ENCODE assay signal across 19 mouse cellular contexts in the genomic region with DNA sequence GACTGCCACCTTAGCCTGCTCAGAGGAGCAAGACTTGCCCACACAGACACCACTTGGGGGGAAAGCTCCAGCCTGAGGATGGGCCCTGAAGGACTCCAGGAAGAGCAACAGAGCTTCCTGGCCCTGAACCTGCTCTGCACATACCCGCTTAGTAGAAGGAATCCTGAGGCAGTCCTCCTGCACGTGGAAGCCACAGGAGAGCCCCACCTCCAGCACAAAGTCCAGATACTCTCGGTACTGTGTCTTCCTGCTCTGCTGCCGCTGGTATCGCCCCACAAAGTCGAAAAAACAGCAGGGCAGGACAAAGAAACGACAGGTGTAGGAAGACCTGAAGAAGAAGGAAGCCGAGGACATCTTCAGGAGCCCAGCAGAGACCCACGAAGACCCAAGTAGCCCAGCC. TPM values are rescaled to one million over a fixed set of nuclear protein-coding genes. Genes with fewer than 3 reads are reported as not detected.
DNase-seq lines count a peak whose midpoint lies in the region; ATAC-seq lines count a peak whose summit lies in the region.
"Had no signal": no experiment of that assay in that cellular context is flagged by ENCODE, and none has a peak within 500 bp of the region (broad histone marks: within the 10 kb centered on the region; RNA-seq: fewer than 3 reads in every experiment).

No protein-coding gene starts in this region.

- no peak overlapping the region for H3K4me2 ChIP-seq in intestine, embryonic 15.5 days (replicated peaks)
- H3K4me2 ChIP-seq: embryonic facial prominence, embryonic 13.5 days; forebrain, embryonic 13.5 days; hindbrain, embryonic 12.5 days had no signal

- no peaks in the 10 kb centered on the region for H3K4me1 ChIP-seq in intestine, embryonic 15.5 days (replicated peaks)
- H3K4me1 ChIP-seq in embryonic facial prominence, embryonic 10.5 days: no peaks in the 10 kb centered on the region
- H3K4me1 ChIP-seq: embryonic facial prominence, embryonic 13.5 days; forebrain, embryonic 13.5 days; hindbrain, embryonic 12.5 days had no signal

- peak; percentile 82 for ATAC-seq in intestine, embryonic 15.5 days
- ATAC-seq: forebrain, embryonic 13.5 days had no signal

- H3K36me3 ChIP-seq in intestine, embryonic 15.5 days: peaks cover 50% of the 10 kb centered on the region
- H3K36me3 ChIP-seq in embryonic facial prominence, embryonic 10.5 days (replicated peaks): peaks cover 100% of the 10 kb centered on the region

- no peaks in the 10 kb centered on the region for H3K27me3 ChIP-seq in intestine, embryonic 15.5 days (replicated peaks)
- H3K27me3 ChIP-seq in embryonic facial prominence, embryonic 10.5 days (replicated peaks; ENCODE audit: low read depth, poor library complexity, severe bottlenecking): no peaks in the 10 kb centered on the region
- H3K27me3 ChIP-seq: embryonic facial prominence, embryonic 13.5 days; forebrain, embryonic 13.5 days; hindbrain, embryonic 12.5 days had no signal

- no peaks in the 10 kb centered on the region for H3K9me3 ChIP-seq in intestine, embryonic 15.5 days
- H3K9me3 ChIP-seq in embryonic facial prominence, embryonic 10.5 days: no peaks in the 10 kb centered on the region
- H3K9me3 ChIP-seq: embryonic facial prominence, embryonic 13.5 days; forebrain, embryonic 13.5 days; heart, embryonic 10.5 days; hindbrain, embryonic 12.5 days had no signal

- H3K9ac ChIP-seq in intestine, embryonic 15.5 days: no peak overlapping the region; the same call in 1 of the 2 replicates
- H3K9ac ChIP-seq: embryonic facial prominence, embryonic 13.5 days; forebrain, embryonic 13.5 days; hindbrain, embryonic 12.5 days had no signal

- DNase-seq in kidney, adult 18-20 months: peak; percentile 62
- DNase-seq in kidney, postnatal 4 days: no peak
- DNase-seq in kidney, postnatal 14 days: peak; percentile 48
- peak; percentile 62 for DNase-seq in yolk sac, embryonic 10.5 days (ENCODE audit: low spot score)
- no peak for DNase-seq in embryonic facial prominence, embryonic 10.5 days (ENCODE audit: low spot score)
- no peak for DNase-seq in frontal cortex, adult 2 months (ENCODE audit: extremely low spot score in 1 of 2, low spot score in 1 of 2)
- DNase-seq: adrenal gland, postnatal 10 days; cerebellum, adult 11 months; cerebellum, adult 8-10 months; cerebellum, postnatal 14 days; gastrocnemius, postnatal 36 days; heart, adult 18-20 months; heart, postnatal 10 days; heart, postnatal 4 days had no signal

- WGBS in intestine, embryonic 15.5 days: 82% methylated on average over 9 of the region's 9 CpGs
- WGBS in embryonic facial prominence, embryonic 10.5 days: 88% methylated on average over 9 of the region's 9 CpGs

- H3K27ac ChIP-seq in intestine, embryonic 15.5 days: 0 out of 2 replicates have a peak overlapping the region, but pooled peaks have one; percentile 38
- no peak overlapping the region for H3K27ac ChIP-seq in embryonic facial prominence, embryonic 10.5 days (replicated peaks)
- H3K27ac ChIP-seq: embryonic facial prominence, embryonic 13.5 days; forebrain, embryonic 13.5 days; heart, embryonic 10.5 days; hindbrain, embryonic 12.5 days had no signal

- H3K4me3 ChIP-seq in intestine, embryonic 15.5 days (replicated peaks): no peak overlapping the region
- H3K4me3 ChIP-seq in embryonic facial prominence, embryonic 10.5 days: no peak overlapping the region
- H3K4me3 ChIP-seq: embryonic facial prominence, embryonic 13.5 days; forebrain, embryonic 13.5 days; heart, embryonic 10.5 days; hindbrain, embryonic 12.5 days had no signal

RNA-seq across cellular contexts. Expression of a gene that starts 9.7 kb away (rescaled TPM):
- 8.1 and 8.5 TPM in 2 replicates for polyA plus RNA-seq in intestine, embryonic 15.5 days (2015; fragmentation: Nextera tagmentation; extraction: Ambion mirVana)
- 10.0 and 10.2 TPM in 2 replicates for polyA plus RNA-seq in embryonic facial prominence, embryonic 10.5 days (2016; fragmentation: Nextera tagmentation; extraction: Ambion mirVana)
- 5.5 and 6.8 TPM in 2 replicates for polyA plus RNA-seq in frontal cortex, adult 2 months (2012; rRNA removed)

RNA-seq across cellular contexts. Expression of a gene that starts 17.6 kb away (rescaled TPM):
- polyA plus RNA-seq in intestine, embryonic 15.5 days (2015; fragmentation: Nextera tagmentation; extraction: Ambion mirVana): 13.2 and 13.8 TPM in 2 replicates
- 10.9 and 11.0 TPM in 2 replicates for polyA plus RNA-seq in embryonic facial prominence, embryonic 10.5 days (2016; fragmentation: Nextera tagmentation; extraction: Ambion mirVana)
- polyA plus RNA-seq in frontal cortex, adult 2 months (2012; rRNA removed): 28.0 and 29.4 TPM in 2 replicates

RNA-seq across cellular contexts. Expression of a gene that starts 39.7 kb away (rescaled TPM):
- polyA plus RNA-seq in intestine, embryonic 15.5 days (2015; fragmentation: Nextera tagmentation; extraction: Ambion mirVana): 13.5 and 13.9 TPM in 2 replicates
- 7.1 and 7.6 TPM in 2 replicates for polyA plus RNA-seq in embryonic facial prominence, embryonic 10.5 days (2016; fragmentation: Nextera tagmentation; extraction: Ambion mirVana)
- polyA plus RNA-seq in frontal cortex, adult 2 months (2012; rRNA removed): 0.42 and 0.64 TPM in 2 replicates

Comparison
In these comparisons a context has a peak if more than half of its experiments do, and no peak if none do; other contexts are left out.
1. DNase-seq: peak in kidney, adult 18-20 months (single experiment), kidney, postnatal 14 days (single experiment) and yolk sac, embryonic 10.5 days (single experiment); none in kidney, postnatal 4 days (0 of 2), embryonic facial prominence, embryonic 10.5 days (single experiment) and frontal cortex, adult 2 months (0 of 2).